ENCODE assay signal across 23 mouse cellular contexts in genomic region chr8:94699366-94699765, GRCm38 (mm10). TPM values are rescaled to one million over a fixed set of nuclear protein-coding genes. Genes with fewer than 3 reads are reported as not detected.
A peak's percentile ranks its signal among the peaks of the same experiment; 100 is the strongest.
DNase-seq lines count a peak whose midpoint lies in the region; ATAC-seq lines count a peak whose summit lies in the region.
"Had no signal": no experiment of that assay in that cellular context is flagged by ENCODE, and none has a peak within 500 bp of the region (broad histone marks: within the 10 kb centered on the region; RNA-seq: fewer than 3 reads in every experiment).

No protein-coding gene starts in this region.

- no peak overlapping the region for H3K9ac ChIP-seq in liver, embryonic 11.5 days (ENCODE audit: low read depth, low read length)
- H3K9ac ChIP-seq: heart, embryonic 12.5 days; hindbrain, embryonic 12.5 days; limb, embryonic 15.5 days; liver, postnatal 0 days had no signal

- 74% methylated on average over 16 of the region's 16 CpGs for WGBS in liver, embryonic 11.5 days

- H3K27ac ChIP-seq in liver, embryonic 11.5 days (ENCODE audit: low read depth, low read length): no peak overlapping the region
- H3K27ac ChIP-seq: forebrain, embryonic 10.5 days; hindbrain, embryonic 12.5 days; limb, embryonic 15.5 days had no signal

- no peak for DNase-seq in frontal cortex, postnatal 10 days (ENCODE audit: low spot score in 2 of 2)
- peak; percentile 24 for DNase-seq in liver, embryonic 11.5 days (ENCODE audit: low spot score)
- DNase-seq in liver (no peak), ZHBTc4 (ENCODE audit: low read depth, low spot score) (peak; percentile 43)
- peak; percentile 58 for DNase-seq in telencephalon, adult 2 months (ENCODE audit: low read depth, low spot score)
- no peak for DNase-seq in spleen, adult 12 weeks (ENCODE audit: low spot score)
- DNase-seq: adrenal gland, postnatal 25 days; cerebellum, postnatal 36 days; gastrocnemius, postnatal 25 days; heart, postnatal 14 days; kidney, adult 18-20 months; kidney, postnatal 10 days; liver, postnatal 0 days; lung, postnatal 14 days; spleen, adult 18-20 months had no signal

- no peak overlapping the region for H3K4me2 ChIP-seq in liver, embryonic 11.5 days
- H3K4me2 ChIP-seq: heart, embryonic 12.5 days; hindbrain, embryonic 12.5 days; limb, embryonic 15.5 days had no signal

- H3K4me3 ChIP-seq in liver, embryonic 11.5 days (ENCODE audit: low read depth, low read length): no peak overlapping the region
- H3K4me3 ChIP-seq: forebrain, embryonic 10.5 days; heart, embryonic 12.5 days; hindbrain, embryonic 12.5 days; limb, embryonic 15.5 days had no signal

- no peaks in the 10 kb centered on the region for H3K9me3 ChIP-seq in liver, embryonic 11.5 days (ENCODE audit: control insufficient read depth, low read length)
- H3K9me3 ChIP-seq: forebrain, embryonic 10.5 days; heart, embryonic 12.5 days; hindbrain, embryonic 12.5 days; limb, embryonic 15.5 days had no signal

- H3K36me3 ChIP-seq in liver, embryonic 11.5 days (ENCODE audit: control insufficient read depth, insufficient read depth, low read length): no peaks in the 10 kb centered on the region
- H3K36me3 ChIP-seq: forebrain, embryonic 10.5 days; G1E; heart, embryonic 12.5 days; hindbrain, embryonic 12.5 days; limb, embryonic 15.5 days had no signal

- peak; percentile 38 for ATAC-seq in frontal cortex, adult (ENCODE audit: low TSS enrichment)
- ATAC-seq in liver, embryonic 11.5 days (replicated peaks; ENCODE audit: low FRiP score): no peak
- ATAC-seq: CD4-positive, CD25-positive, alpha-beta regulatory T cell, adult 4 months; liver, postnatal 0 days had no signal

- H3K27me3 ChIP-seq in liver, embryonic 11.5 days (replicated peaks; ENCODE audit: control insufficient read depth, insufficient read depth, low read length): peaks cover 34% of the 10 kb centered on the region

- H3K4me1 ChIP-seq in liver, embryonic 11.5 days (replicated peaks; ENCODE audit: control insufficient read depth, insufficient read depth, low read length): peaks cover 8% of the 10 kb centered on the region; the same call in 1 of the 2 replicates

RNA-seq across cellular contexts. Expression of gene Pllp, which starts 3.3 kb away (rescaled TPM):
- 3.4 and 4.5 TPM in 2 replicates for polyA plus RNA-seq in liver, embryonic 11.5 days (2014; fragmentation: Nextera tagmentation; extraction: Ambion mirVana)
- polyA plus RNA-seq: G1E; heart, embryonic 12.5 days had no signal

RNA-seq across cellular contexts. Expression of gene Arl2bp, which starts 33.0 kb away (rescaled TPM):
- 28.8 and 33.5 TPM in 2 replicates for polyA plus RNA-seq in liver, embryonic 11.5 days (2014; fragmentation: Nextera tagmentation; extraction: Ambion mirVana)

RNA-seq across cellular contexts. Expression of gene Ccl22, which starts 46.0 kb away (rescaled TPM):
- polyA plus RNA-seq in liver, embryonic 11.5 days (2014; fragmentation: Nextera tagmentation; extraction: Ambion mirVana): not detected in 2 replicates
- polyA plus RNA-seq: CD4-positive, CD25-positive, alpha-beta regulatory T cell, adult 4 months; forebrain, embryonic 10.5 days; heart, embryonic 12.5 days; hindbrain, embryonic 12.5 days; limb, embryonic 15.5 days; midbrain, postnatal 0 days had no signal

Comparison
In these comparisons a context has a peak if more than half of its experiments do, and no peak if none do; other contexts are left out.
1. DNase-seq: peak in liver, embryonic 11.5 days (single experiment), ZHBTc4 (single experiment) and telencephalon, adult 2 months (single experiment); none in frontal cortex, postnatal 10 days (0 of 2), liver (single experiment) and spleen, adult 12 weeks (single experiment).